Mouse (Mus musculus) heart, postnatal 0 days (tissue): ENCODE measurements around the gene Nxph3. TPM values are rescaled to one million over a fixed set of nuclear protein-coding genes. Genes with fewer than 3 reads are reported as not detected.

ENCODE experiments used
- ATAC-seq: fragments of 200-750 bp; cut with Nextera tagmentation; 2 replicates; pipeline ENCODE4 v1.8.0; 2017; ENCODE audit warnings: low read depth, moderate number of reproducible peaks, moderate library complexity; ENCODE audit not compliant: insufficient read depth
- DNase-seq: peaks from one replicate; pipeline ENCODE4 v3.0.0-alpha.2; 2016; ENCODE audit warnings: low spot score
- H3K27ac ChIP-seq: fragments of 300-500 bp; sonication (generic); 2 replicates; pipeline ENCODE4 v1.5.1; 2014; ENCODE audit warnings: low read depth, mild to moderate bottlenecking
- H3K27me3 ChIP-seq: fragments of 300-500 bp; sonication (generic); 2 replicates; pipeline ENCODE4 v1.6.1; 2014; ENCODE audit warnings: low read length, mixed read lengths; ENCODE audit not compliant: control insufficient read depth, insufficient read depth
- H3K36me3 ChIP-seq: fragments of 300-500 bp; sonication (generic); replicated peaks from 2 replicates; pipeline ENCODE4 v1.6.1; 2014; ENCODE audit warnings: low read length, mixed read lengths; ENCODE audit not compliant: control insufficient read depth, insufficient read depth
- H3K4me1 ChIP-seq: fragments of 300-500 bp; sonication (generic); 2 replicates; pipeline ENCODE4 v1.6.1; 2014; ENCODE audit warnings: antibody characterized with exemption; ENCODE audit not compliant: control insufficient read depth, insufficient read depth
- H3K4me2 ChIP-seq: fragments of 300-500 bp; sonication (generic); 2 replicates; pipeline ENCODE4 v1.6.1; 2014; ENCODE audit warnings: low read depth, mild to moderate bottlenecking, low read length, moderate library complexity
- H3K4me3 ChIP-seq: fragments of 300-500 bp; sonication (generic); 2 replicates; pipeline ENCODE4 v1.5.1; 2014; ENCODE audit warnings: low read depth, low read length
- H3K9ac ChIP-seq: fragments of 300-500 bp; sonication (generic); replicated peaks from 2 replicates; pipeline ENCODE4 v1.6.1; 2014; ENCODE audit warnings: low read depth, low read length, mixed read lengths
- H3K9me3 ChIP-seq: fragments of 300-500 bp; sonication (generic); replicated peaks from 2 replicates; pipeline ENCODE4 v1.6.1; 2016; ENCODE audit warnings: low read length; ENCODE audit not compliant: control insufficient read depth
- CTCF ChIP-seq: IDR thresholded peaks from 2 replicates; pipeline ENCODE4 v1.5.1; 2016; ENCODE audit warnings: antibody characterized with exemption, control low read depth, low read depth
- EP300 ChIP-seq: IDR thresholded peaks from 2 replicates; pipeline ENCODE4 v1.6.1; 2016; ENCODE audit warnings: antibody characterized with exemption, low read depth
- WGBS: fragments of 180-500 bp; shearing (Covaris S2); extraction: QIAGEN DNeasy Blood & Tissue Kit; methylation state at CpG from one replicate; pipeline ENCODE4 v1.1.7; 2014; 5-methylcytosine and 5-hydroxymethylcytosine counted together
- polyA plus RNA-seq: library from polyadenylated mRNA; unstranded; fragments of >200 nt; fragmentation: Nextera tagmentation; extraction: Ambion mirVana; gene quantifications from 2 replicates; pipeline ENCODE4 v1.2.1, GENCODE M21; 2015
- total RNA-seq: library from RNA; depleted of rRNA; stranded (reverse); fragments of >200 nt; gene quantifications from 2 replicates; pipeline ENCODE4 v1.2.3, GENCODE M21; 2014; ENCODE audit warnings: low replicate concordance

Nxph3 gene
- total and polyA plus RNA-seq, 2 experiments from 2014 or later: 0.14 TPM; not detected in 1

GRCm38 (mm10) chr11:95495883-95496282 lies 18.5 kb downstream of the Nxph3 start:
- 57% methylated on average over 9 of the region's 9 CpGs for WGBS
- Histone ChIP-seq H3K4me3 (no peak overlapping the region), H3K27me3 (no peaks in the 10 kb centered on the region), H3K9ac (no peak overlapping the region), H3K27ac (no peak overlapping the region), H3K36me3 (peaks cover 57% of the 10 kb centered on the region), H3K9me3 (no peaks in the 10 kb centered on the region), H3K4me1 (no peaks in the 10 kb centered on the region), H3K4me2 (no peak overlapping the region)
- no peak for DNase-seq
- TF ChIP-seq EP300: no peak
- TF ChIP-seq CTCF: no peak
- ATAC-seq: no peak; the same call in 1 of the 2 replicates

GRCm38 (mm10) chr11:95494374-95494773 lies 20.0 kb downstream of the Nxph3 start:
- H3K36me3 ChIP-seq: peaks cover 71% of the 10 kb centered on the region

GRCm38 (mm10) chr11:95493950-95494349 lies 20.4 kb downstream of the Nxph3 start:
- Histone ChIP-seq H3K27me3 (no peaks in the 10 kb centered on the region), H3K9me3 (no peaks in the 10 kb centered on the region), H3K27ac (no peak overlapping the region), H3K9ac (no peak overlapping the region), H3K4me1 (no peaks in the 10 kb centered on the region), H3K4me3 (no peak overlapping the region), H3K36me3 (peaks cover 75% of the 10 kb centered on the region), H3K4me2 (no peak overlapping the region)
- WGBS: 75% methylated on average over 9 of the region's 9 CpGs
- TF ChIP-seq CTCF: no peak
- TF ChIP-seq EP300: no peak
- ATAC-seq: no peak
- no peak for DNase-seq

More at GRCm38 (mm10) chr11:95494374-95494773, 20.0 kb downstream of the Nxph3 start:
- Histone ChIP-seq H3K27me3 (no peaks in the 10 kb centered on the region), H3K4me3 (no peak overlapping the region), H3K9me3 (no peaks in the 10 kb centered on the region), H3K4me2 (no peak overlapping the region), H3K9ac (no peak overlapping the region), H3K4me1 (no peaks in the 10 kb centered on the region), H3K27ac (no peak overlapping the region)
- DNase-seq (no peak), ATAC-seq (no peak)
- WGBS: 71% methylated on average over 3 of the region's 3 CpGs
- TF ChIP-seq CTCF: no peak
- no peak for TF ChIP-seq EP300

- Histone ChIP-seq H3K9ac (no peak overlapping the region), H3K9me3 (no peaks in the 10 kb centered on the region), H3K36me3 (peaks cover 77% of the 10 kb centered on the region), H3K4me3 (no peak overlapping the region), H3K4me1 (no peaks in the 10 kb centered on the region), H3K4me2 (no peak overlapping the region), H3K27ac (no peak overlapping the region), H3K27me3 (no peaks in the 10 kb centered on the region)
- no peak for TF ChIP-seq EP300
- TF ChIP-seq CTCF: no peak
- ATAC-seq: no peak
- DNase-seq: no peak
- WGBS: 92% methylated on average over 4 of the region's 4 CpGs
Measured at GRCm38 (mm10) chr11:95493010-95493409, 21.4 kb downstream of the Nxph3 start.

- Histone ChIP-seq H3K4me2 (no peak overlapping the region), H3K9me3 (no peaks in the 10 kb centered on the region), H3K36me3 (peaks cover 72% of the 10 kb centered on the region), H3K9ac (no peak overlapping the region), H3K27ac (no peak overlapping the region), H3K4me3 (no peak overlapping the region), H3K4me1 (no peaks in the 10 kb centered on the region), H3K27me3 (no peaks in the 10 kb centered on the region)
- DNase-seq: no peak
- no peak for ATAC-seq
- TF ChIP-seq EP300 (no peak), CTCF (no peak)
- 90% methylated on average over 4 of the region's 4 CpGs for WGBS
Measured at GRCm38 (mm10) chr11:95492256-95492655, 22.1 kb downstream of the Nxph3 start.

- Histone ChIP-seq H3K27ac (peak overlapping the region; percentile 54), H3K9ac (no peak overlapping the region; the same call in 1 of the 2 replicates), H3K4me1 (no peaks in the 10 kb centered on the region), H3K4me2 (no peak overlapping the region), H3K9me3 (no peaks in the 10 kb centered on the region), H3K4me3 (no peak overlapping the region), H3K36me3 (peaks cover 93% of the 10 kb centered on the region), H3K27me3 (no peaks in the 10 kb centered on the region)
- TF ChIP-seq EP300: no peak
- no peak for TF ChIP-seq CTCF
- ATAC-seq (peak; percentile 64; the same call in 1 of the 2 replicates), DNase-seq (no peak)
- 53% methylated on average over 14 of the region's 14 CpGs for WGBS
Measured at GRCm38 (mm10) chr11:95490104-95490503, 24.3 kb downstream of the Nxph3 start.
